Mouse (Mus musculus): ENCODE results near the gene Zfp706. TPM values are rescaled to one million over a fixed set of nuclear protein-coding genes. Genes with fewer than 3 reads are reported as not detected.

The Zfp706 gene
- polyA plus RNA-seq, 1 experiment from 2014 or later, result 460 TPM

DNA sequence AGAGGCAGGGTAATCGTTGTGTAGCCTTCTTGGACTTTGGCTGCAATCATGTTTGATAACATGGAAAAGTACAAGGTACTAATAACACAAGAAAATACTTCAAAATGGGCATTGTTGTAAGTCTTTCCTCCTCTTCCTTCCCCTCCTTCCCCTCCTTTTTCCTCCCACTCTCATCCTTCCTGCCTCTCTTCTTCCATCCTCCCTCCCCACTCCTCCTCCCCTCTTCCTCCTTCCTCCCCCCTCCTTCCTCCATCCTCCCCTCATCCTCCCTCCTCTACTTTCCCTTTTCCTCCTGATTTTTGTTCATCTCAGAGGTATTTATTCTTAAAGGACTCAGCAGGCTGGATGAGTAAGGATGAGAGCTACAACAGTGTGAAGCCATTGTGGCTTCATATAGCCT is 39.3 kb downstream of the Zfp706 start:
- no peak for DNase-seq (ENCODE audit: low spot score)
- Histone ChIP-seq H3K4me1 (replicated peaks) (peaks cover 20% of the 10 kb centered on the region), H3K27ac (peak overlapping the region; percentile 60; the same call in 1 of the 2 replicates), H3K36me3 (no peaks in the 10 kb centered on the region), H3K9me3 (no peaks in the 10 kb centered on the region), H3K27me3 (ENCODE audit: insufficient read depth, poor library complexity, severe bottlenecking) (peaks cover 8% of the 10 kb centered on the region; the same call in 1 of the 2 replicates), H3K4me3 (peak overlapping the region; percentile 46)
- WGBS, result 56% methylated on average over 1 of the region's 1 CpGs

GRCm38 (mm10) chr15:36967381-36968211 is 40.0 kb downstream of the Zfp706 start:
- WGBS, result 27% methylated on average over 24 of the region's 24 CpGs
- peak; percentile 66 for DNase-seq (ENCODE audit: low spot score)
- peak overlapping the region; percentile 60 for H3K27ac ChIP-seq
- H3K36me3 ChIP-seq, result no peaks in the 10 kb centered on the region
- no peaks in the 10 kb centered on the region for H3K9me3 ChIP-seq
- peak overlapping the region; percentile 46 for H3K4me3 ChIP-seq
- peaks cover 8% of the 10 kb centered on the region; the same call in 1 of the 2 replicates for H3K27me3 ChIP-seq (ENCODE audit: insufficient read depth, poor library complexity, severe bottlenecking)
- peaks cover 20% of the 10 kb centered on the region for H3K4me1 ChIP-seq (replicated peaks)

GRCm38 (mm10) chr15:36966940-36967339 is 40.6 kb downstream of the Zfp706 start:
- DNase-seq (ENCODE audit: low spot score), result no peak
- H3K4me3 ChIP-seq, result peak overlapping the region; percentile 46
- H3K9me3 ChIP-seq, result no peaks in the 10 kb centered on the region
- WGBS, result 47% methylated on average over 7 of the region's 7 CpGs
- peaks cover 8% of the 10 kb centered on the region; the same call in 1 of the 2 replicates for H3K27me3 ChIP-seq (ENCODE audit: insufficient read depth, poor library complexity, severe bottlenecking)
- H3K36me3 ChIP-seq, result no peaks in the 10 kb centered on the region
- H3K4me1 ChIP-seq (replicated peaks), result peaks cover 20% of the 10 kb centered on the region
- H3K27ac ChIP-seq, result peak overlapping the region; percentile 60

- Histone ChIP-seq H3K27me3 (ENCODE audit: insufficient read depth, poor library complexity, severe bottlenecking) (peaks cover 8% of the 10 kb centered on the region; the same call in 1 of the 2 replicates), H3K9me3 (no peaks in the 10 kb centered on the region), H3K4me1 (replicated peaks) (peaks cover 20% of the 10 kb centered on the region), H3K27ac (peak overlapping the region; percentile 60; the same call in 1 of the 2 replicates), H3K4me3 (no peak overlapping the region), H3K36me3 (no peaks in the 10 kb centered on the region)
- WGBS, result 86% methylated on average over 2 of the region's 2 CpGs
- no peak for DNase-seq (ENCODE audit: low spot score)
These were observed 41.1 kb downstream of the Zfp706 start for GRCm38 (mm10) chr15:36966466-36966865.

DNA sequence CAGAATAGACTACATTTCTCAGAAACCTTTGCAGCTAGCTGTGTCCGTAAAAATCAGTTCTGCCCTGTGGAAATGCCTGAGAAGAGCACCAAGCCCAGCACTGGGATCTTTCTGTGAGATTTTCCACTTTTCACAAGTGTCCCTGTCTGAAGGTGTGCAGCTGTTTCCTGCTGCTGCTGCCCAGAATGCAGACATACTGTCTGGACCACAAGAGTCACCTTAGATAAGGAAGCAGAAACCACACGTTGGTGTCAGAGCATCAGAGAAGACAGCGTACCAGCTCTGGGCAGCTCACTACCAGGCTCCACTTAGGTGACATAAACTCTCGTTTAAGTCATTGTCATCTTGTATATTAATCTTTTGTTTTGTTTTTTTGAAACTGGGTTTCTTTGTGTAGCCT is 41.8 kb downstream of the Zfp706 start:
- H3K4me3 ChIP-seq, result no peak overlapping the region
- peaks cover 8% of the 10 kb centered on the region; the same call in 1 of the 2 replicates for H3K27me3 ChIP-seq (ENCODE audit: insufficient read depth, poor library complexity, severe bottlenecking)
- peaks cover 20% of the 10 kb centered on the region for H3K4me1 ChIP-seq (replicated peaks)
- no peaks in the 10 kb centered on the region for H3K36me3 ChIP-seq
- 92% methylated on average over 4 of the region's 4 CpGs for whole genome bisulfite sequencing
- no peaks in the 10 kb centered on the region for H3K9me3 ChIP-seq
- DNase-seq (ENCODE audit: low spot score), result no peak
- no peak overlapping the region for H3K27ac ChIP-seq

DNA sequence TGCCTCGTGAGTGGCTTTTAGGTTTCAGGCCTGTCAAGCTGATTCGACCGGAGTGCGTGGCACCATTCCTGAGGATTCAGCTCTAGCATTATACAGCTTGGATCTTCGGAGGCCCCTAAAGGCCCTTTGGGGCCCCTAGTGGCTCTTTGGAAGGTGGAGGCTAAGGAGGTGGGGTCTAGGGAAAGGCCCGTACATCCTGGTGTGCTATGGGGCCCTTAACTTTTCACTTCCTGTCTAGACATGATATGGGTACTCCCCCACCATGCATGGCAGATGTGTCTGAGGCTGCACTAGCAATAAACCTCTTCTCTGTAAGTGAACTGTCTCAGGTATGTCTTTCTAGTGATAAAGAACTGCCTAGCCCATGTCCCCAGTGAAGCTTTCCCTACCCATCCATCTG is 44.6 kb downstream of the Zfp706 start:
- H3K4me3 ChIP-seq, result no peak overlapping the region
- H3K27ac ChIP-seq, result no peak overlapping the region
- DNase-seq (ENCODE audit: low spot score), result no peak
- no peaks in the 10 kb centered on the region for H3K9me3 ChIP-seq
- WGBS, result 93% methylated on average over 6 of the region's 6 CpGs
- no peaks in the 10 kb centered on the region for H3K36me3 ChIP-seq
- peaks cover 21% of the 10 kb centered on the region for H3K4me1 ChIP-seq (replicated peaks)
- H3K27me3 ChIP-seq (ENCODE audit: insufficient read depth, poor library complexity, severe bottlenecking), result peaks cover 3% of the 10 kb centered on the region; the same call in 1 of the 2 replicates

DNA sequence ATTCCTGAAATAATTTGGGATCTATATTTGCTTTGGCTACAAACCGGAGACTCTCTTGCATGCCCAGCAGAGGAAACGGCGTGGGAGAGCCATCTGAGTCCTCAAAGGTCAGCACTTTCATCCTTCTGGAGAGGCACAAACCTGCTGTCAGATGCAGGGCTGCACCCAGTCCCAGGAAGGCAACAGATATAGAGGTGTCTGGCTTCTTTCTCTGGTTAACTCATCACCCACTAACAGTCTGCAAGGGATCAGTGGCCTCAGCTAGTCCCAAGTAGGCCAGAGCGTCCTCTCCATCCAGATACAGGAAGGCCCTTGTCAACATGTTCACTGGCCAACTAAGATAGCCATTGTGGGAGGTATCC is 46.7 kb downstream of the Zfp706 start:
- no peak overlapping the region for H3K27ac ChIP-seq
- WGBS, result 94% methylated on average over 4 of the region's 4 CpGs

DNA sequence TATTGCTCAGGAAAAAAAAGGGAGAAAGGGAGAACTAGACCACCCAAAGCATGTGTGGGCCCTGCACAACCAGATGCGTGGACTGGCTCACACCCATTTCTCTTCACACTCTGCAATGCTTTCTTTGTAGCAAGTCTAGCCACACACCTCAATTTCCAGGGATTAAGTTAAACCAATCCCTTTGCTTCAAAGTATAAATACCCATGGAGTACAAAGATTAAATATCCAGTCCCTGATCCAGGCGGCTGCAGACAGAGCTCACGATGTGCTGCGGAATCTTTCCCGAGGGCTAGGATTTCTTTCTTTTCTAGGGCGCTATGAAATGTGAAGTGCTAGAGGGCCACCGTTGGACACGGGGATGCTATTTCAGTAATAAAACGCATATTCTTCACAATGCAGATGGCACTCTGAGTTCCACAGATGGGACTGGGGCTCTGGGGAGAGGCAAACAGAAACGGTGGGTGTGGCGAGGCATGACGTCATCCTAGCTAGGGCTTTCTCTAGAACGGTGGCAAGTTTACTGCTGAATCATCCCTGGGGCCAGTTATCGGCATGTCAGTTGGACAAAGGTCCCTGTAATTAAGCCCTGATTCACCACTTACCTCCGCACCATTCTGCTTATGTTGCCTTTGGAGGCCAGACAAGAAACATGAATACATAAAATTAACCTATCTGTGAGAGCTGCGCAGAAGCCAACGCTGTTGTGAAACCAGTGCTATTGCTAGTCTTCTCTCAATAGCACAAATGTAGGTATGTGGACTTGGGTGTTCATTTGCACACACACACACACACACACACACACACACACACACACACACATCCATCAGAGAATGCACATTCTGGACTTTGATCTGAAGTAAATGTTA is 47.3 kb downstream of the Zfp706 start:
- WGBS, result 84% methylated on average over 17 of the region's 17 CpGs
- no peaks in the 10 kb centered on the region for H3K36me3 ChIP-seq
- DNase-seq (ENCODE audit: low spot score), result no peak
- no peaks in the 10 kb centered on the region for H3K27me3 ChIP-seq (ENCODE audit: insufficient read depth, poor library complexity, severe bottlenecking)
- 0 out of 2 replicates have a peak overlapping the region, but pooled peaks have one; percentile 12 for H3K27ac ChIP-seq
- H3K4me1 ChIP-seq (replicated peaks), result peaks cover 6% of the 10 kb centered on the region; the same call in 1 of the 2 replicates
- H3K4me3 ChIP-seq, result no peak overlapping the region
- 0 out of 2 replicates have a peak, but pooled peaks cover 4% of the 10 kb centered on the region for H3K9me3 ChIP-seq

More for the DNA sequence above, 46.7 kb downstream of the Zfp706 start:
- no peak overlapping the region for H3K4me3 ChIP-seq
- H3K4me1 ChIP-seq (replicated peaks), result peaks cover 6% of the 10 kb centered on the region; the same call in 1 of the 2 replicates
- H3K27me3 ChIP-seq (ENCODE audit: insufficient read depth, poor library complexity, severe bottlenecking), result no peaks in the 10 kb centered on the region
- H3K9me3 ChIP-seq, result 0 out of 2 replicates have a peak, but pooled peaks cover 4% of the 10 kb centered on the region
- DNase-seq (ENCODE audit: low spot score), result no peak
- no peaks in the 10 kb centered on the region for H3K36me3 ChIP-seq

DNA sequence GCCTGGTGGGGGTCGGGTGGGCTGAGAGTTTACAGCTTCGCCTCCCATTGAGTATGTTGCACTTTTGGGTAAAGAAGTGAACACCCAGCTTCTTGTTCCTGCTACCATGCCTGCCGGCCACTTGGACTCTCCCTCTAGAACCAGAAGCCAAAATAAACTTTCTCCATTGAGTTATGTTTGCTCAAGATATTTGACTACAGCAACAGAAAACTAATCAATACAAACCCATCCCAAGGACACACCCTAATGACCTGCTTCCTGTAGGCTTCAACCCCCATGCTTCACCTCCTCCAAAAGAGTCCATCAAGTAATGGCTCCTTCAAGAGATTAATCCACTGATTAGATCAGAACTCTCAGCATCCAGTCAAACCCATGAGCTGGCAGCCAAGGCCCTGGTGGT is 51.4 kb downstream of the Zfp706 start:
- WGBS, result 87% methylated on average over 3 of the region's 3 CpGs
- no peak overlapping the region for H3K4me3 ChIP-seq
- no peak overlapping the region for H3K27ac ChIP-seq
- H3K4me1 ChIP-seq (replicated peaks), result peaks cover 6% of the 10 kb centered on the region; the same call in 1 of the 2 replicates
- 0 out of 2 replicates have a peak, but pooled peaks cover 3% of the 10 kb centered on the region for H3K27me3 ChIP-seq (ENCODE audit: insufficient read depth, poor library complexity, severe bottlenecking)
- no peak for DNase-seq (ENCODE audit: low spot score)
- 0 out of 2 replicates have a peak, but pooled peaks cover 4% of the 10 kb centered on the region for H3K9me3 ChIP-seq
- H3K36me3 ChIP-seq, result no peaks in the 10 kb centered on the region

GRCm38 (mm10) chr15:36950258-36950657 is 57.3 kb downstream of the Zfp706 start:
- WGBS, result 95% methylated on average over 2 of the region's 2 CpGs
- H3K4me3 ChIP-seq, result no peak overlapping the region

GRCm38 (mm10) chr15:36948866-36949546 is 58.6 kb downstream of the Zfp706 start:
- 90% methylated on average over 22 of the region's 22 CpGs for WGBS
- Histone ChIP-seq H3K9me3 (no peaks in the 10 kb centered on the region), H3K27ac (no peak overlapping the region), H3K4me3 (no peak overlapping the region), H3K4me1 (replicated peaks) (peaks cover 20% of the 10 kb centered on the region), H3K27me3 (ENCODE audit: insufficient read depth, poor library complexity, severe bottlenecking) (no peaks in the 10 kb centered on the region), H3K36me3 (no peaks in the 10 kb centered on the region)
- no peak for DNase-seq (ENCODE audit: low spot score)

More at GRCm38 (mm10) chr15:36950258-36950657, 57.3 kb downstream of the Zfp706 start:
- H3K36me3 ChIP-seq, result no peaks in the 10 kb centered on the region
- H3K27ac ChIP-seq, result no peak overlapping the region
- H3K27me3 ChIP-seq (ENCODE audit: insufficient read depth, poor library complexity, severe bottlenecking), result 0 out of 2 replicates have a peak, but pooled peaks cover 3% of the 10 kb centered on the region
- H3K4me1 ChIP-seq (replicated peaks), result peaks cover 8% of the 10 kb centered on the region
- H3K9me3 ChIP-seq, result no peaks in the 10 kb centered on the region
- no peak for DNase-seq (ENCODE audit: low spot score)

Measured in hindbrain, embryonic 10.5 days (tissue).